Mouse (Mus musculus) kidney, adult 11 months (tissue): ENCODE measurements around the gene Dtl.
A peak's percentile ranks its signal among the peaks of the same experiment; 100 is the strongest.
"Not testable (repeated sequence)": the region's sequence is repeated elsewhere in the genome, so short reads cannot be mapped to it uniquely, and the experiment has no call there.

ENCODE experiments used
- DNase-seq: peaks from one replicate; pipeline ENCODE4 v3.0.0; 2022

The Dtl gene

GRCm38 (mm10) chr1:191517969-191518368 is 57.4 kb downstream of the Dtl start:
- no peak for DNase-seq

GRCm38 (mm10) chr1:191517056-191517455 is 58.3 kb downstream of the Dtl start:
- no peak for DNase-seq

GRCm38 (mm10) chr1:191516351-191516750 is 59.0 kb downstream of the Dtl start:
- DNase-seq: not testable (repeated sequence)

GRCm38 (mm10) chr1:191513195-191513594 is 62.1 kb downstream of the Dtl start:
- no peak for DNase-seq

GRCm38 (mm10) chr1:191512383-191512782 is 63.0 kb downstream of the Dtl start:
- peak; percentile 80 for DNase-seq

GRCm38 (mm10) chr1:191511503-191511902 is 63.8 kb downstream of the Dtl start:
- DNase-seq: no peak

GRCm38 (mm10) chr1:191509865-191510264 is 65.5 kb downstream of the Dtl start:
- DNase-seq: no peak

GRCm38 (mm10) chr1:191509131-191509530 is 66.2 kb downstream of the Dtl start:
- no peak for DNase-seq

GRCm38 (mm10) chr1:191506791-191507190 is 68.6 kb downstream of the Dtl start:
- peak; percentile 32 for DNase-seq

- DNase-seq: no peak
Observed at GRCm38 (mm10) chr1:191499666-191500065, 75.7 kb downstream of the Dtl start.

- DNase-seq: no peak
Observed at GRCm38 (mm10) chr1:191498271-191498955, 76.9 kb downstream of the Dtl start.

- DNase-seq: no peak
Observed at GRCm38 (mm10) chr1:191496676-191497075, 78.7 kb downstream of the Dtl start.

- no peak for DNase-seq
Observed at GRCm38 (mm10) chr1:191495051-191495467, 80.3 kb downstream of the Dtl start.

- peak; percentile 32 for DNase-seq
Observed at GRCm38 (mm10) chr1:191494303-191494655, 81.1 kb downstream of the Dtl start.

GRCm38 (mm10) chr1:191493476-191494302 is 81.7 kb downstream of the Dtl start:
- peak; percentile 55 for DNase-seq

- peak; percentile 45 for DNase-seq
Observed at GRCm38 (mm10) chr1:191490446-191490845, 84.9 kb downstream of the Dtl start.
